Mouse (Mus musculus) CH12.LX (cell line): Measurements from ENCODE around the gene Pafah1b3. TPM values are rescaled to one million over a fixed set of nuclear protein-coding genes. Genes with fewer than 3 reads are reported as not detected.

Experiments used
- DNase-seq: peaks from one replicate; pipeline ENCODE4 v3.0.0-alpha.2; 2013; ENCODE audit errors: extremely low read depth
- H3K27ac ChIP-seq: 2 replicates; pipeline ENCODE4 v1.5.1; 2012; ENCODE audit warnings: low read depth, mild to moderate bottlenecking, control low read depth, moderate library complexity; ENCODE audit not compliant: insufficient read depth
- H3K27me3 ChIP-seq: replicated peaks from 2 replicates; pipeline ENCODE3; 2012; ENCODE audit warnings: inconsistent platforms
- H3K36me3 ChIP-seq, 2 experiments: replicated peaks in 1 of 2; 2 replicates each; pipeline versions ENCODE3 to v1.6.1; 2012; ENCODE audit warnings: inconsistent platforms in 1 of 2, low read length in 1 of 2, mild to moderate bottlenecking in 1 of 2, mixed read lengths in 1 of 2, moderate library complexity in 1 of 2; ENCODE audit not compliant: control insufficient read depth in 1 of 2, insufficient read depth in 1 of 2
- H3K4me1 ChIP-seq, 2 experiments: 2 replicates each; pipeline ENCODE4 v1.6.1; 2012; ENCODE audit warnings: inconsistent platforms in 1 of 2, moderate library complexity in 1 of 2; ENCODE audit not compliant: insufficient read depth in 2 of 2, control insufficient read depth in 1 of 2
- H3K4me2 ChIP-seq: 2 replicates; pipeline ENCODE4 v1.6.1; 2012; ENCODE audit warnings: low read depth, mild to moderate bottlenecking, control low read depth; ENCODE audit not compliant: poor library complexity, insufficient read depth, severe bottlenecking
- H3K4me3 ChIP-seq, 3 experiments: fragments of 150-350 bp in 1 of 3; sonication (generic) in 1 of 3; replicated peaks in 1 of 3; 2 replicates each; pipeline versions ENCODE3 to v1.5.1; 2011 to 2012; ENCODE audit warnings: low read depth in 2 of 3, low read length in 2 of 3, mild to moderate bottlenecking in 2 of 3, moderate library complexity in 2 of 3, control low read depth in 1 of 3, improper control_type of control experiment in 1 of 3, inconsistent platforms in 1 of 3, mixed read lengths in 1 of 3; ENCODE audit not compliant: poor library complexity in 1 of 3
- H3K79me2 ChIP-seq: replicated peaks from 2 replicates; pipeline ENCODE4 v1.6.1; 2012; ENCODE audit warnings: mild to moderate bottlenecking, moderate library complexity; ENCODE audit not compliant: control insufficient read depth, poor library complexity, insufficient read depth, severe bottlenecking; ENCODE audit errors: extremely low read depth
- H3K9ac ChIP-seq: 2 replicates; pipeline ENCODE4 v1.6.1; 2012; ENCODE audit warnings: low read depth, mild to moderate bottlenecking, control low read depth, moderate library complexity; ENCODE audit not compliant: insufficient read depth
- H3K9me3 ChIP-seq: replicated peaks from 2 replicates; pipeline ENCODE3; 2012; ENCODE audit warnings: low read length, inconsistent platforms, mixed read lengths
- BHLHE40 ChIP-seq: IDR thresholded peaks from 2 replicates; pipeline ENCODE4 v1.6.1; 2011; ENCODE audit warnings: mild to moderate bottlenecking, low read depth, low read length, improper control_type of control experiment
- CHD2 ChIP-seq: IDR thresholded peaks from 2 replicates; pipeline ENCODE4 v1.6.1; 2011; ENCODE audit warnings: low read length, improper control_type of control experiment
- E2F4 ChIP-seq: IDR thresholded peaks from 2 replicates; pipeline ENCODE4 v1.6.1; 2011; ENCODE audit warnings: low read depth, low read length, improper control_type of control experiment; ENCODE audit not compliant: insufficient replicate concordance
- ELF1 ChIP-seq: IDR thresholded peaks from 2 replicates; pipeline ENCODE4 v1.6.1; 2014; ENCODE audit warnings: low read depth, mild to moderate bottlenecking, inconsistent platforms, low read length, improper control_type of control experiment
- EP300 ChIP-seq: IDR thresholded peaks from 2 replicates; pipeline ENCODE4 v1.6.1; 2011; ENCODE audit warnings: low read length, improper control_type of control experiment
- ETS1 ChIP-seq: conservative IDR thresholded peaks from 2 replicates; pipeline ENCODE4 v1.6.1; 2012; ENCODE audit warnings: low read depth, mild to moderate bottlenecking, inconsistent platforms, low read length, improper control_type of control experiment, moderate library complexity
- HCFC1 ChIP-seq: IDR thresholded peaks from 2 replicates; pipeline ENCODE4 v1.6.1; 2012; ENCODE audit warnings: low read depth, mild to moderate bottlenecking, inconsistent platforms, low read length, improper control_type of control experiment
- IRF4 ChIP-seq: IDR thresholded peaks from 2 replicates; pipeline ENCODE4 v1.6.1; 2014; ENCODE audit warnings: low read depth, mild to moderate bottlenecking, inconsistent platforms, low read length, improper control_type of control experiment
- JUND ChIP-seq: conservative IDR thresholded peaks from 2 replicates; pipeline ENCODE4 v1.6.1; 2011; ENCODE audit warnings: low read depth, low read length, improper control_type of control experiment
- KAT2A ChIP-seq: IDR thresholded peaks from 2 replicates; pipeline ENCODE4 v1.6.1; 2012; ENCODE audit warnings: low read length, improper control_type of control experiment, inconsistent platforms; ENCODE audit not compliant: insufficient replicate concordance
- MAFK ChIP-seq: IDR thresholded peaks from 2 replicates; pipeline ENCODE4 v1.6.1; 2011; ENCODE audit warnings: low read length, improper control_type of control experiment; ENCODE audit not compliant: insufficient replicate concordance
- MAX ChIP-seq: IDR thresholded peaks from 2 replicates; pipeline ENCODE4 v1.6.1; 2011; ENCODE audit warnings: low read length, improper control_type of control experiment
- MEF2A ChIP-seq: IDR thresholded peaks from 2 replicates; pipeline ENCODE4 v1.6.1; 2014; ENCODE audit warnings: low read depth, mild to moderate bottlenecking, inconsistent platforms, low read length, improper control_type of control experiment, borderline replicate concordance
- MXI1 ChIP-seq: IDR thresholded peaks from 2 replicates; pipeline ENCODE4 v1.6.1; 2011; ENCODE audit warnings: mild to moderate bottlenecking, low read depth, low read length, improper control_type of control experiment
- MYC ChIP-seq: IDR thresholded peaks from 2 replicates; pipeline ENCODE4 v1.6.1; 2011; ENCODE audit warnings: low read depth, mild to moderate bottlenecking, improper control_type of control experiment, low read length
- NELFE ChIP-seq: IDR thresholded peaks from 2 replicates; pipeline ENCODE4 v1.6.1; 2011; ENCODE audit warnings: low read depth, low read length, improper control_type of control experiment
- NRF1 ChIP-seq: IDR thresholded peaks from 2 replicates; pipeline ENCODE4 v1.6.1; 2014; ENCODE audit warnings: low read depth, mild to moderate bottlenecking, inconsistent platforms, low read length, improper control_type of control experiment, moderate library complexity
- PAX5 ChIP-seq: IDR thresholded peaks from 2 replicates; pipeline ENCODE4 v1.6.1; 2012; ENCODE audit warnings: low read length, inconsistent platforms, mixed read lengths
- POLR2A ChIP-seq: IDR thresholded peaks from 2 replicates; pipeline ENCODE4 v1.6.1; 2011; ENCODE audit warnings: low read depth, mild to moderate bottlenecking, improper control_type of control experiment, low read length
- POLR2AphosphoS2 ChIP-seq: IDR thresholded peaks from 2 replicates; pipeline ENCODE4 v1.6.1; 2011; ENCODE audit warnings: low read depth, low read length, improper control_type of control experiment
- SMC3 ChIP-seq: IDR thresholded peaks from 2 replicates; pipeline ENCODE4 v1.6.1; 2011; ENCODE audit warnings: low read depth, low read length, improper control_type of control experiment
- TCF12 ChIP-seq: IDR thresholded peaks from 2 replicates; pipeline ENCODE4 v1.6.1; 2014; ENCODE audit warnings: low read depth, mild to moderate bottlenecking, inconsistent platforms, low read length, improper control_type of control experiment
- USF1 ChIP-seq: IDR thresholded peaks from 2 replicates; pipeline ENCODE4 v1.6.1; 2014; ENCODE audit warnings: low read depth, mild to moderate bottlenecking, inconsistent platforms, low read length, improper control_type of control experiment
- USF2 ChIP-seq: conservative IDR thresholded peaks from 2 replicates; pipeline ENCODE4 v1.6.1; 2011; ENCODE audit warnings: low read depth, low read length, improper control_type of control experiment
- ZC3H11A ChIP-seq: IDR thresholded peaks from 2 replicates; pipeline ENCODE4 v1.6.1; 2012; ENCODE audit warnings: low read depth, mild to moderate bottlenecking, inconsistent platforms, low read length, improper control_type of control experiment
- ZKSCAN1 ChIP-seq: IDR thresholded peaks from 2 replicates; pipeline ENCODE4 v1.6.1; 2012; ENCODE audit warnings: low read depth, inconsistent platforms, low read length, improper control_type of control experiment, borderline replicate concordance
- ZMIZ1 ChIP-seq: IDR thresholded peaks from 2 replicates; pipeline ENCODE4 v1.6.1; 2012; ENCODE audit warnings: low read depth, mild to moderate bottlenecking, inconsistent platforms, low read length, improper control_type of control experiment
- ZNF384 ChIP-seq: IDR thresholded peaks from 2 replicates; pipeline ENCODE4 v1.6.1; 2012; ENCODE audit warnings: low read depth, low read length, improper control_type of control experiment, inconsistent platforms
- dilution Hi-C: fragments of 300-500 bp; cut with MboI; formaldehyde crosslinking; loops from 2 replicates; pipeline ENCODE4 v1.14.3; 2020; ENCODE audit warnings: low sequenced_read_pairs; ENCODE audit not compliant: extremely low pct_unique_long_range_greater_than_20kb, extremely low pct_ligation_motif_present
- in situ Hi-C: fragments of 300-500 bp; cut with MboI; formaldehyde crosslinking; loops from 3 replicates; pipeline ENCODE4 v1.14.3; 2019; ENCODE audit warnings: low sequenced_read_pairs, low pct_ligation_motif_present, low pct_unique_long_range_greater_than_20kb, mixed read lengths
- polyA plus RNA-seq: library from polyadenylated mRNA; unstranded; fragments of >175 nt; gene quantifications from 2 replicates; pipeline ENCODE4 v1.2.1, GENCODE M21; 2012; ENCODE audit warnings: low read depth; ENCODE audit not compliant: insufficient read length
- total RNA-seq, 2 experiments: library from RNA; depleted of rRNA; stranded (reverse); fragments of 300-350 nt in 1 of 2; fragments of >200 nt in 1 of 2; gene quantifications; 2 replicates each; pipeline ENCODE4 v1.2.3; 2012 to 2014

Gene Pafah1b3
- total and polyA plus RNA-seq, 3 experiments = 5.9 to 50.2 (median 17.6) TPM

DNA sequence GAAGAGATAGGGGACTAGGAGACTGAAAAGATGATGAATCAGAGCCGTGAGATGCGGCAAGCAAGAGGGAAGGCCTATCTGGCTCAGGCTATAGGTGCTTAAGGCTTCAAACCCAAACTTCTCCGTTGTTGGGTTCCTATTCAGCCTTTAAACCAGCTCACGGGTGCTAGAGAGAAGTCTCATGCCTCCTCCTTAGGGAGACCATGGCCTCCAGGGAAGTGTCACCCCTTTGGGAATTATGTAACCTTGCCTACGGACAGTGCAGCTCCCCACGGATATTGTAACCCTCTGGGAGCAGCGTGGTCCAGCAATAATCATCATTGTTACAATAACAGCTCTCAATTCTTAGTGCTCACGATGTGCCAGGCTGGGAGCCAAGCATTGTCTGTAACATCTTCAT, 46.0 kb downstream of the Pafah1b3 start:
- Histone ChIP-seq H3K4me3 (no peak overlapping the region), H3K9me3 (no peaks in the 10 kb centered on the region), H3K36me3 (peaks cover 0 to 1% of the 10 kb centered on the region in 2 experiments), H3K79me2 (peaks cover 17% of the 10 kb centered on the region), H3K27me3 (peaks cover 4% of the 10 kb centered on the region)
- DNase-seq = no peak
- dilution Hi-C loops = no loop called here
- no peak for TF ChIP-seq ZNF384
- TF ChIP-seq KAT2A = no peak
- TF ChIP-seq POLR2A = no peak
- no peak for TF ChIP-seq USF2
- no peak for TF ChIP-seq E2F4
- TF ChIP-seq ZMIZ1 = no peak
- no peak for TF ChIP-seq TCF12
- no peak for TF ChIP-seq HCFC1
- TF ChIP-seq JUND = no peak
- TF ChIP-seq CHD2 = no peak
- TF ChIP-seq NRF1 = no peak
- TF ChIP-seq IRF4 = no peak
- TF ChIP-seq BHLHE40 = no peak
- no peak for TF ChIP-seq ZC3H11A
- no peak for TF ChIP-seq PAX5
- no peak for TF ChIP-seq MXI1
- TF ChIP-seq POLR2AphosphoS2 = no peak
- TF ChIP-seq MYC = no peak
- TF ChIP-seq EP300 = no peak
- TF ChIP-seq, all 38 proteins: peak for 0
- in situ Hi-C loops = no loop called here
- H3K9ac ChIP-seq = no peak overlapping the region
- H3K4me1 ChIP-seq = peaks cover 5 to 27% of the 10 kb centered on the region in 2 experiments; a peak in 3 of 4 replicates
- H3K4me2 ChIP-seq = no peak overlapping the region
- H3K27ac ChIP-seq = no peak overlapping the region

DNA sequence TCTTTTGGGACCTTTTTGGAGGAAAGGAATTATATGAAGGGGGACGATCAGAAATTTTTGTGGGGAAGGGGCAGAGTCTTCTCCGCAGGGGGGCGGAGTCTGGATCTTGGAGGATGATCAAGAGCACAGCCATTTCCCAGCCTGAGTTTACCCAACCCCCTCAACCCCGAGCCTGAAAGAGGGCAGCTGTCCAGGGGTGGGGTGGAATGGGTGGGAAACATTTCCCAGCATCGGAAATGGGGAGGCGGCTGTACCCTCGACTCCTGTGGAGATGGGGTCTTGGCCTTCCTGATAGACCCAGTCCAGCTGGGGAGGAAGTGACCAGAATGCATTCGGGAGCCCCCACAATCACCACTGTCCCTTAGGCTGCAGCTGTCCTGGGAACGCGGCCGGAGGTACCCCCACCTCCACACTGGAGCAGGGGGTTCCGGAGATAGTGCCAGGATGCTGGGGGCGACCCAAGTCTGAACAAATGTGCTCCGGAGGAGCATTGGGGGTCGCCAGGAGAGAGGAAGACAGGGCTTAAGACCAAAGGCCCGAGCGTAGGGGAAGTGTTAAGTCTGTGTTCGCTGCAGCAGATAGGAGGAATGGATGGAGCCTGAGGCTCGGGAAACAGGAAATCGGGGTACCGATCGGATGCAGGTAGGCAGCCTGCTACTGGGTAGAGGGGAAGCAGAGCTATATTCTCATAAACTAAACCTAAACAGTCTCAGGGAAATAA, 46.6 kb downstream of the Pafah1b3 start:
- DNase-seq = no peak
- Histone ChIP-seq H3K9ac (peak overlapping the region; percentile 52), H3K4me3 (peak overlapping the region in 2 of 3 experiments; percentile 34 to 42), H3K9me3 (no peaks in the 10 kb centered on the region), H3K4me1 (peaks cover 5 to 31% of the 10 kb centered on the region in 2 experiments; a peak in 3 of 4 replicates), H3K4me2 (peak overlapping the region; percentile 77), H3K27me3 (peaks cover 4% of the 10 kb centered on the region), H3K27ac (no peak overlapping the region)
- in situ Hi-C loops = no loop called here
- dilution Hi-C loops = no loop called here
- TF ChIP-seq NELFE (no peak), E2F4 (no peak), ZKSCAN1 (no peak), MXI1 (no peak), MAFK (no peak), POLR2A (no peak), MEF2A (no peak), JUND (no peak), BHLHE40 (no peak), ZNF384 (no peak), SMC3 (no peak), EP300 (no peak), CHD2 (no peak), ZC3H11A (no peak), ETS1 (no peak), MAX (no peak), ELF1 (no peak), USF1 (no peak), POLR2AphosphoS2 (no peak)
- TF ChIP-seq, all 38 proteins: peak for 0
- Histone ChIP-seq H3K79me2 (peaks cover 17% of the 10 kb centered on the region), H3K36me3 (peaks cover 0 to 7% of the 10 kb centered on the region in 2 experiments)
